In genomic region chr12:82616486-82616812, GRCm38 (mm10) we compare ENCODE assay signal across 8 mouse cellular contexts. TPM values are rescaled to one million over a fixed set of nuclear protein-coding genes. Genes with fewer than 3 reads are reported as not detected.
DNase-seq lines count a peak whose midpoint lies in the region; ATAC-seq and TF ChIP-seq lines count a peak whose summit lies in the region.

No protein-coding gene starts in this region.

- H3K4me3 ChIP-seq in lung, embryonic 14.5 days (ENCODE audit: low read depth, low read length) = peak overlapping the region; percentile 59
- H3K4me3 ChIP-seq in forebrain, embryonic 13.5 days = peak overlapping the region; percentile 65
- H3K4me3 ChIP-seq in intestine, postnatal 0 days (ENCODE audit: low read depth, low read length) = peak overlapping the region; percentile 62
- peak overlapping the region; percentile 60 for H3K4me3 ChIP-seq in neural tube, embryonic 14.5 days (ENCODE audit: low read depth, low read length)

- H3K27ac ChIP-seq in lung, embryonic 14.5 days (ENCODE audit: low read depth) = no peak overlapping the region
- no peak overlapping the region for H3K27ac ChIP-seq in forebrain, embryonic 13.5 days
- H3K27ac ChIP-seq in intestine, postnatal 0 days (ENCODE audit: low read depth, low read length) = no peak overlapping the region
- no peak overlapping the region for H3K27ac ChIP-seq in neural tube, embryonic 14.5 days (ENCODE audit: low read depth, low read length)

- H3K9me3 ChIP-seq in lung, embryonic 14.5 days (ENCODE audit: low read depth, low read length) = no peaks in the 10 kb centered on the region
- H3K9me3 ChIP-seq in forebrain, embryonic 13.5 days (replicated peaks) = no peaks in the 10 kb centered on the region
- H3K9me3 ChIP-seq in intestine, postnatal 0 days (ENCODE audit: control insufficient read depth) = no peaks in the 10 kb centered on the region
- H3K9me3 ChIP-seq in neural tube, embryonic 14.5 days (ENCODE audit: control insufficient read depth, low read length) = no peaks in the 10 kb centered on the region

- no peaks in the 10 kb centered on the region for H3K36me3 ChIP-seq in lung, embryonic 14.5 days (ENCODE audit: insufficient read depth)
- H3K36me3 ChIP-seq in forebrain, embryonic 13.5 days (ENCODE audit: poor library complexity, severe bottlenecking) = no peaks in the 10 kb centered on the region
- no peaks in the 10 kb centered on the region for H3K36me3 ChIP-seq in intestine, postnatal 0 days (ENCODE audit: control insufficient read depth, insufficient read depth)
- no peaks in the 10 kb centered on the region for H3K36me3 ChIP-seq in neural tube, embryonic 14.5 days (ENCODE audit: control insufficient read depth, insufficient read depth, low read length)

- peak overlapping the region; percentile 92 for H3K4me2 ChIP-seq in lung, embryonic 14.5 days
- H3K4me2 ChIP-seq in forebrain, embryonic 13.5 days = peak overlapping the region; percentile 95
- H3K4me2 ChIP-seq in intestine, postnatal 0 days (replicated peaks; ENCODE audit: low read depth) = peak overlapping the region; percentile 90
- peak overlapping the region; percentile 92 for H3K4me2 ChIP-seq in neural tube, embryonic 14.5 days (ENCODE audit: low read depth, low read length)

- H3K27me3 ChIP-seq in lung, embryonic 14.5 days (ENCODE audit: insufficient read depth, low read length) = peaks cover 42% of the 10 kb centered on the region
- peaks cover 51% of the 10 kb centered on the region for H3K27me3 ChIP-seq in forebrain, embryonic 13.5 days
- H3K27me3 ChIP-seq in intestine, postnatal 0 days (replicated peaks; ENCODE audit: control insufficient read depth, insufficient read depth, low read length) = peaks cover 37% of the 10 kb centered on the region
- peaks cover 20% of the 10 kb centered on the region for H3K27me3 ChIP-seq in neural tube, embryonic 14.5 days (ENCODE audit: control insufficient read depth, insufficient read depth, low read length)

- no peaks in the 10 kb centered on the region for H3K4me1 ChIP-seq in lung, embryonic 14.5 days (ENCODE audit: insufficient read depth)
- H3K4me1 ChIP-seq in forebrain, embryonic 13.5 days = peaks cover 16% of the 10 kb centered on the region
- H3K4me1 ChIP-seq in intestine, postnatal 0 days (replicated peaks; ENCODE audit: control insufficient read depth, insufficient read depth, low read length) = peaks cover 7% of the 10 kb centered on the region; the same call in 1 of the 2 replicates
- H3K4me1 ChIP-seq in neural tube, embryonic 14.5 days (ENCODE audit: control insufficient read depth, insufficient read depth, low read length) = 0 out of 2 replicates have a peak, but pooled peaks cover 6% of the 10 kb centered on the region

- H3K9ac ChIP-seq in lung, embryonic 14.5 days = peak overlapping the region; percentile 55
- peak overlapping the region; percentile 70 for H3K9ac ChIP-seq in forebrain, embryonic 13.5 days
- H3K9ac ChIP-seq in intestine, postnatal 0 days (ENCODE audit: low read depth, low read length) = peak overlapping the region; percentile 43
- 0 out of 2 replicates have a peak overlapping the region, but pooled peaks have one; percentile 56 for H3K9ac ChIP-seq in neural tube, embryonic 14.5 days (replicated peaks; ENCODE audit: low read depth, low read length)

- DNase-seq in lung, embryonic 14.5 days = peak; percentile 16
- no peak for DNase-seq in lung, postnatal 10 days
- DNase-seq in thymus, postnatal 4 days = no peak
- no peak for DNase-seq in adrenal gland, adult 8-10 months
- no peak for DNase-seq in adrenal gland, postnatal 10 days

- WGBS in lung, embryonic 14.5 days = 2% methylated on average over 19 of the region's 19 CpGs
- WGBS in forebrain, embryonic 13.5 days = under 1% methylated on average over 19 of the region's 19 CpGs
- WGBS in intestine, postnatal 0 days = 6% methylated on average over 19 of the region's 19 CpGs
- WGBS in neural tube, embryonic 14.5 days = 4% methylated on average over 19 of the region's 19 CpGs

- ATAC-seq in lung, embryonic 14.5 days (ENCODE audit: insufficient read depth) = no peak
- no peak for ATAC-seq in forebrain, embryonic 13.5 days
- ATAC-seq in intestine, postnatal 0 days = no peak
- ATAC-seq in neural tube, embryonic 14.5 days (ENCODE audit: low read depth) = no peak

- TF ChIP-seq CTCF in lung, embryonic 14.5 days (IDR thresholded peaks at IDR 0.05; ENCODE audit: low read depth) = no peak
- no peak for TF ChIP-seq CTCF in intestine, postnatal 0 days (IDR thresholded peaks at IDR 0.05; ENCODE audit: low read depth)

RNA-seq across cellular contexts. Expression of gene Rgs6, which starts 28.4 kb away (rescaled TPM):
- polyA plus RNA-seq in lung, embryonic 14.5 days (2014; fragmentation: Nextera tagmentation; extraction: Ambion mirVana) = 1.9 and 2.8 TPM in 2 replicates
- polyA plus RNA-seq in forebrain, embryonic 13.5 days (2015; fragmentation: Nextera tagmentation; extraction: Ambion mirVana) = 2.8 and 4.5 TPM in 2 replicates
- polyA plus RNA-seq in intestine, postnatal 0 days (2015; fragmentation: Nextera tagmentation; extraction: Ambion mirVana) = 1.2 and 1.4 TPM in 2 replicates
- 3.9 and 7.4 TPM in 2 replicates for polyA plus RNA-seq in neural tube, embryonic 14.5 days (2014; fragmentation: Nextera tagmentation; extraction: Ambion mirVana)
- total RNA-seq in adrenal gland, adult 8-10 months (2022) = 1 to 10 TPM in 1 of 4 experiments, under 1 TPM in 3; 0.14 to 1.0 (median 0.67) TPM
- 1 to 10 TPM; 2.1 to 3.1 TPM for total RNA-seq in adrenal gland, postnatal 10 days (2021)
